Mouse (Mus musculus) ovary, postnatal 36 days (tissue): ENCODE measurements around the gene Tmem190.
"Not testable (repeated sequence)": the region's sequence is repeated elsewhere in the genome, so short reads cannot be mapped to it uniquely, and the experiment has no call there.

ENCODE experiments used
- DNase-seq: peaks from one replicate; pipeline ENCODE4 v3.0.0; 2022; ENCODE audit warnings: low spot score, mixed read lengths

Gene Tmem190

GRCm38 (mm10) chr7:4776131-4776530, 6.6 kb upstream of the Tmem190 start:
- no peak for DNase-seq

DNA sequence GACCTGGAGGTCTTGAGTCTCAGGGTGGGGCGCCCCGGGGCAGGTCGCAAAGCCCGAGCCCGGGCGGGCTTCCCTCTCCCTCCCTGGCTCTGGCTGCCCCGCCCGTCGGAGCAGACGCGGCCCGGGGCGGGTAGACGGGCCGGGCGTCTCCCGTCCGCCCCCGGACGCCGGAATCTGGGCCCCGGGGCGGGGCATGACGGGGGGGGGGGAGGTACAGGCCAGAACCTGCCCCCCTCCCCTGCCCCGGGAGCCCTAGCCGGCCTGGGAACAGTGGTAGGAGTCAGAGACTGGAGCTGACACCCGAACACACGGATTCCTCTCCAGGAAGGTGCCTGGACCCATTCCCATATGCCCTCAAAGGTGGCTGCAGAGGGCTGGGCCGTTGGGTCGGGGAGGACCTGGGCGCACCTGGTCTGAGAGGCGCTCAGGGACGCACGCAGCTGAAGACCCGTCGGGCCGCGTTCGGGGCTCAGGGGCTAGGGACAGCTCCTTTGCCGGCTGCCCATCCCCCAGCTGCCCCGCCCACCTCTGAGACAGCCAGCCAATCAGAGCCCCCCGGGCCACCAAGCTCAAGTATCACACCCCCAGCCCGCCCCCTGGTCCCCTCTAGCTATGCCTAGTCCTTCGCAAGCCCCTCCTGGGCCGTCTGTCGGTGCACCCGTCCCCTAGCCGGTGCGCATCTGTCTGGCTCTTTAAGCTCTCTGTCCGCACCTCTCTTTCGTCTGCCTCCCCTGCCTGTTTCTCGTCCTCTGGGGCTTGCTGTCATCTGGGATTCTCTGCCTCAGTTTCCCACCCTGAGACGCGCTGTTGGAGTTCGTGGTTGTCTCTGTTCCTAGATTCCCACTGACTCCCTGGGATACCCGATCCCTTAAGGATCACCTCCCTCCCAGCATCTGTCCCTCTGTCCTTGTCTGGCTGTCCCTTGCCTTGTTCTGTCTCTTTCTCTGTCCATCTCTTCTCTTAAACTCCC, 5.6 kb upstream of the Tmem190 start:
- peak; percentile 59 for DNase-seq

DNA sequence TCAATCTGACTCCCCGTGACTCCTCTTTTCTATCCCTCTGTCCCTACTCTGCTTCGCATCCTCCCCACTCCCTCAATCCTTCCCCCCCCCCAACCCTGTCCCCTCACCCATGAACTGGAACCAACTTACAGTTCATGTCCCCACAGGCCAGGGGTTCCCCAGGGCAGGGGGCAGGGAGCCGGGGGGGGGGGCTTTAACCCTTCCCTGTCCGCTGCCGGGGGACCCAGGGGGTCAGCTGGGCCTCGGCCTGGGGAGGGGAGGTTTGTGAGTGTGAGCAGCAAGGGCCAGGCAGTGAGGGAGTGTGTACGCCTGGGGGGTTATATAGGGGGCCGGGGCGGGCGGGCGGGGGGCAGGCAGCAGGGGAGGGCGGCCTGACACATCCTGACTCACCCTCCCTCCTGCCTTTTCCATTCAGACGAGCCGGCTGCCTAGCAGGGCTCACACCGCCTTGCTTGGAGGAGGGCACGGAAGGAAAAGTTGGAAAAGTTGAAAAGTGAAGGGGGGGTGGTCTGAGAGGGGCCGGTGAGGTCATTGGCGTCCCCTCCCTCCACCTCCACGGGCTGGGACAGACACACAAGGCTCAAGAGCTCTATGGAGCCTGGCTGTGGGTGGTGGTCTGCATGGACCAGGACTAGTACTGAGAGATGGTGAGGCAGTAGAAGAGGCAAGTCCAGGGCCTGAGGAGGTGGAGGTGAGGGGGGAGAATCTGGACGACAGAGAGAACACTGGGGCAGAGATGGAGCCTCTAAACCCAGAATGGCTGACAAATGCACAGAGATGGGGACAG, 4.7 kb upstream of the Tmem190 start:
- DNase-seq = no peak

DNA sequence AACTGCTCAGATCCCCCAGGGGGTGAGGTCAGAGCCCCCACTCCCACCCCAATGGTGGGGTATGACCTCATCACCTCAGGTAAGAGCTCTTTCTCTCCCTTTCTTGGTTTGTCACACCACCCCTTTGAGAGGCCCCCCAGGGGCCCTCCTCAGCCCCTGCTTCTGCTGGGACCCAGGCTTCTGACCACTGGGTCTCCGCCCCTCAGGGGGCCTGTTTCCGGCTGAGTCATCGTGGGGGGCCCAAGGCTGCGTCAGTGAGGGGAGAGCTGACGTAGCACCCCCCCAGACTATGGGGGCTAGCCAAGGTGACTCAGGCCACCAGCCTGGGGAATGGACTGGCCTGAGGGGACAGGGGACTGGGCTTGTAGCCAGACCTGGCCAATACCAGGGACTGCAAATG, 2.8 kb upstream of the Tmem190 start:
- DNase-seq = no peak

DNA sequence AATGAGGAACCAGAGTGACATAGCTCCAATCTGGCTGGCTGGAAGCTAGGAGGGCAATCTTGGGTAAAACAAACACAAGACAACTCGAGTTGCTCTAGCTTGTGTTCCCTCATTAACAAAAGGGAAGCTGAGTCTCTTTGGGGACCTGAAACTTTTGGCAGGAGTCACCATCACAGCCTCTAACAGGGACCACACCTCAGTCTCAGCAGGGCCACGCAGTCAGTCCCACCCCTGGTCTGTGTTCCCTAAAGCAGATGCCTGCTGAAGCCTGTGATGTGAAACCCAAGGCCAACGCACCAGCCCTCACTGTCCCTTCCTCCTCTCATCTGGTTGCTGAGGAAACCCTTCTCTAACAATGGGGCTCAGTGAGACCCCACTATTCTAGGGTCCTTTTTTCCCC, 607 bp upstream of the Tmem190 start:
- no peak for DNase-seq

DNA sequence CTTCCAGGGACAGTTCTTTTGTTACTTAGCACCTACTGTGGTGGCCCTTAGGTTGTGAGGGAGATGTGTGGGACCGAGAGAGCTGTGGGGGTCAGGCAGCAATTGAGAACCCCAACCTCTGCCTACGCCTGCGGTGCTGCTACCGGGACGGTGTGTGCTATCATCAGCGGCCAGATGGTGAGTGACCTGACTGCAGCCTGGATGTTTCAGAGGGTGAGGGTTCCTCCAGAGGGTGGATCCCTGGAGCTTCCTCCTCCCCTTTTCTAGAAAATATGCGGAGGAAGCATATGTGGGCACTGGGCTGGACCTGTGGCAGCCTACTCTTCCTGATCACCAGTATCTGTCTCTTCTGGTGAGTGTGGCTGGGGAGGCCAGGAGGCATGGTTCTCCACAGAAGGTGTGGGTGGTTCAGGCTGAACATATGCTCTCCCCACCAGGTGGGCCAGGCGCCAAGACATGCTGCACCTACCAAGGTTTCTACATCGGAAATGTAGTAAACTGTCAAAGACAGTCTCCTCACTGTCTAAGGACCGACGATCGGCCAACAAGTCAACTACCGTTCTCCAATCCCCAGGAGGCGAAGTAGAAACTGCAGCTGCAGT, 1.0 kb downstream of the Tmem190 start:
- no peak for DNase-seq

DNA sequence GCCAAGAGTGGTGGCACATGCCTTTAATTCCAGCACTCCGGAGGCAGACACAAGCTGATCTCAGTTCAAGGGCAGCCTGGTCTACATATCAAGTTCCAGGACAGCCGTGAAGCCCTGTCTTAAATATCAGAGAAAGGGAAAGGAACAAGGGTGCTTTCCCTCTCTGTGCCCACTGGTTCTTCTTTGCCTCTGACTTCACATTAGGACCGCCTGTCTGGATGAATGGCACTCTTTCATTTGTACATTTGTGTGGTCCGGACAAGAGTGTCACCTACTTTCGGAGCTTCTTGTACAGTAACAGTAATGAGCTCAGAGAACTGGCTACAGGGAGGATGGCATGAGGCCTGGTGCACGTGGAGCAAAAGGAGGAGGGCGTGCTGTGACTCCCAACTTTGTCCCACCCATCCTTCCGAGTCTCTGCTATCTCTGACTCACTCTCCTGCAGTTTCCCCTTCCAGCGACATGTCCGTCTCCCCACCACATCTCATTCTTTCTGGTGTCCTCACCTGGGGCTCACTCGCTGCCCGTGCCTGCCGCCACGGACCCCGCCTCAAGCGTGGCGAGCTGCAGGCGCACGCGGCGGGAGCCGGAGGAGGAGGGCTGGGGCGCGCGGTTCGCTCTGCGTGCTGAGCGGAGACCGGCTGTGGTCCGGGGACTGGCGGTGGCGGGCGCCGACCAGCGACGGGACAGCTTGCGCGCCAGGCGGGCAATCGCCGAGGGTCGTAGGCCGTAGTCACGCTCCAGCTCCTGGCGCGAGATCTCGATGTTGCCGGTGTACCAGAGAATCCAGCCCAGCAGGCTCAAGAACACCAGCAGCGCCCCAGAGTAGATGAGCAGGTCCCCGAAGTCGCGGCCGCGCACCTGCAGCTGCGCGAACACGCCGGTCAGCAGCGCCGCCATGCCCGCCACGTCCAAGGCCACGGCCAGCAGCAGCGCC, 6.0 kb downstream of the Tmem190 start:
- DNase-seq = peak; percentile 76

DNA sequence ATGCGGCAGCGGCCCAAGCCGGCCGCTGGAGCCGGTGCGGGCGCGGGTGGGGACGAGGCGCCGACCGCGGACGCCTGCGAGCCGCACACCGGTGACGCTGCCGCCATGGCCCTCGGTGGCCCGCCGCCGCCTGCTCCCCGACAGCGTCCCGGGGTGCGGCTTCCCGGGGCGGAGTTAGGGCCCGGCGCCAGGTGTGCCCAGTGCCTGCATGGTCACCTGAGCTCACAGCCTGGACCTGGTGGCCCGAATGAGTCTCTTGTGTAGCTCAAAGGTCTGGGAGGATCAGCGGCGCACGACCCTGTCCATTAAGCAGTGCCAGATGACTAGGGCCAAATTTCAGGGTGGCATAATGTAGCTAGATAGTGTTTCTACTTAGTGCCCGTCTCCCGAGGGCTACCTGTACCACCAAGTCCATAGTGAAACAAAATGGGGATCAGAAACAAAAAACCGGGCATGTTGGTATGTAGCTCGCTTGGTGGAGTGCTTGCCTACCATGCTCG, 6.7 kb downstream of the Tmem190 start, which contains the start of gene Tmem238:
Gene Tmem238 (minus strand): TSS at position 221 of the 500 bp plus-strand sequence.
- no peak for DNase-seq

- peak; percentile 93 for DNase-seq
Observed at GRCm38 (mm10) chr7:4792278-4793212, 9.8 kb downstream of the Tmem190 start, which contains the start of gene Rpl28. Gene Rpl28 (plus strand): TSS chr7:4792874.

- DNase-seq = not testable (repeated sequence)
Observed at GRCm38 (mm10) chr7:4793248-4793647, 10.5 kb downstream of the Tmem190 start.

- DNase-seq = no peak
Observed at GRCm38 (mm10) chr7:4793674-4794073, 10.9 kb downstream of the Tmem190 start.

DNA sequence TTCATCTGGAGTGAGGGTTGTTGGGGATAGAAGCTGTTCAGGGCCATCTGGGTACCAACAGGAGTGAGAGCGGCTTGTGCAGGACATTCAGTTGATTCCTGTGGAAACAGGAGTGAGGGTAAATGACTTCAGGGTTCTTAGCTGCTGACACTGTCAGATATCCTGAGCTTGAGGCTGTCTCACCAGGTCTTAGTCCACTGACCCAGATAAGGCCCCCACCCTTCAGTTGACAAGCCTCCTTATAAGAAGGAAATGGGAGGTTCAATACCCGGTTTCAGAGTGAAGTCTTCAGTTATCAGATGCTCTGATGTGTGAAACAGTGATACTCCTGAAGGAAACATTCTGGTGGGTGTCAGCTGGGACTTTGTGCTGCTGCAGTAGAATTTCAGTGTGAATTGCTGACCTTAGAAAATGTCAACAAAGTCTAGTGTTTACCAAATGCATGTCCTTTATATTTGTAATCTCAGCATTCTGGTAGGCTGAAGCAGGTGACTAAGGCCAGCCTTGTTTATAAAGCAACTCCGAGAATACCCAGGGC, 12.0 kb downstream of the Tmem190 start:
- DNase-seq = no peak

DNA sequence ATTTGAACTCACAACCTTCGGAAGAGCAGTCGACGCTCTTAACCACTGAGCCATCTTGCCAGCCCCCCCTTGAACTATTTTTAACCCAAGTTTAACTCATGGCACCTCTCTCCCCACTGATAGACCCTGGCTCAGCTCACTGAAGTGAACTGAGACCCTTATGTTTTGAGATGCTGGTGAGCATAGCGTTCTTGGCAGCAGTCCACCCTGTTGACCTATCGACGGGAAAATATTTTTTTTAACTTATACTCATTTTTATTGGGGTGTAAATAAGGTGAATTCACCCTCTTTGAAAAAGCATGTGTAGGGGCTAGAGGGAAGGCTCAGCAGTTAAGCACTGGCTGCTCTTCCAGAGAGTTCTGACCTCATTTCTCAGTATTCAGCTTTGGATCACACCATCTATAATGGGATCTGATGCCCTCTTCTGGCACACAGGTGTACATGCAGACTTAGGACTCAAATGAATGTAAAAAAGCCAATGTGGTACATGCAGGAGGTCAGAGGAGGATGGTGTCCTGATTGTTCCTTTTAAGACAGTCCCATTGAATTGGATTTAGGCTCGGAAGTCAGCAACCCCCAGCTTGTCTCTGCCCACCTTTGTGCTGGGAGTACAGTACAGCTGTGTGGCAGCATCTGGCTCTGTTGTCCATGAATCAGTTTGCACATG, 13.2 kb downstream of the Tmem190 start:
- no peak for DNase-seq

GRCm38 (mm10) chr7:4802247-4802646, 19.5 kb downstream of the Tmem190 start:
- DNase-seq = no peak

DNA sequence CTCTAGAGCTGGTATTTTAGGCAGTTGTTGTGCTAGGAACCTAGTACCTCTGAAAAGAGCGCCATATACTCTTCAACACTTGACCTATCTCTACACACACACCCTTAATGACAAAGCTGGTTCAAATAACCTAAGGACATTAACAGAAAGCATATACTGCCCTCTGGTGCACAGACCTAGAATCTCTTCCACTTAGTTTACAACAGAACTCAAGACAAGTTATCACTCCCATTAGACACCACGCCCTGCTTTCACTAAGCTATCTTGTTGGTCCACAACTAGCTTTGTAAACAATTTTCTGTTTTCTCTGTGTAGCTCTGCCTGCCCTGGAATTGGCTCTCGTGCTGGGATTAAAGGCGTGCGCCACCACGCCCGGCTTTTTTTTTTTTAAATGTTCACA, 24.0 kb downstream of the Tmem190 start:
- no peak for DNase-seq

DNA sequence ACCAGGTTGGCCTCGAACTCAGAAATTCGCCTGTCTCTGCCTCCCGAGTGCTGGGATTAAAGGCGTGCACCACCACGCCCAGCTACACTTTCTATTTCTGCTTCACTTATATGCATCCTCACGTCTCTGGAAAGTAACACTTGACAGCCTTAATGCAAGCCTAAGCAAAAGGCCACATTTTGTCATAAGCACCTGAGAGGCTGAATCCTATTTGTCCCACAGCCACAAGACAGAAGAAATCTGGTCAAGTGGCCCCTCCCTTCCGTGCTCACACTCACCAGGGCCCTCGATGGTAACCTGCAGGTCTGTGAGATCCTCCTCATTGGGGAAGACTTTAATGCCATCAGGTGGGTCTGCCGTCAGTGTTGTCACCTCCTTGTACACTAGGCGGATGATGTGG, 28.4 kb downstream of the Tmem190 start:
- not testable (repeated sequence) for DNase-seq

DNA sequence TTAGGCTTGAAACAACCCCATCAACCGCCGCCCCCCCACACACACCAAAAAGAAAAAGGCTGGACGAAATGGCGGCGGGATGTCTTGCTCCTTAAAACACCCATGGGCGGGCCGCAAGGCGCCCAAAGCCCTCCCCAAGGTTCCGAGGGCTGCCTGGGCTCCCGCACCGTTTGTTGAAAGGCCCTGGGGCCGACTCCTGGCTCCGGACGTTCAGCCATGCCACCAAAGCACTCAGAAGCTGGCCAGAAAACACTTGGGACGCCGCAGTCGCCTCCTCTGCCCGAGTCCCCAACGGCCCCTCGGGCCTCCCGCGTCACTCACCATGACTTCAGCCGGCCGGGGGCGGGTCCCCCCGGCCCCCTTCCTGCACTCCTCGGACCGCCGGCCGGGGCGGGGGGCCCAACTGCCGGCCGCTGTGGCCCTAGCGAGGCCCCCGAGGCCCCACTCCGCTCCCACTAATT, 29.1 kb downstream of the Tmem190 start:
- DNase-seq = no peak

DNA sequence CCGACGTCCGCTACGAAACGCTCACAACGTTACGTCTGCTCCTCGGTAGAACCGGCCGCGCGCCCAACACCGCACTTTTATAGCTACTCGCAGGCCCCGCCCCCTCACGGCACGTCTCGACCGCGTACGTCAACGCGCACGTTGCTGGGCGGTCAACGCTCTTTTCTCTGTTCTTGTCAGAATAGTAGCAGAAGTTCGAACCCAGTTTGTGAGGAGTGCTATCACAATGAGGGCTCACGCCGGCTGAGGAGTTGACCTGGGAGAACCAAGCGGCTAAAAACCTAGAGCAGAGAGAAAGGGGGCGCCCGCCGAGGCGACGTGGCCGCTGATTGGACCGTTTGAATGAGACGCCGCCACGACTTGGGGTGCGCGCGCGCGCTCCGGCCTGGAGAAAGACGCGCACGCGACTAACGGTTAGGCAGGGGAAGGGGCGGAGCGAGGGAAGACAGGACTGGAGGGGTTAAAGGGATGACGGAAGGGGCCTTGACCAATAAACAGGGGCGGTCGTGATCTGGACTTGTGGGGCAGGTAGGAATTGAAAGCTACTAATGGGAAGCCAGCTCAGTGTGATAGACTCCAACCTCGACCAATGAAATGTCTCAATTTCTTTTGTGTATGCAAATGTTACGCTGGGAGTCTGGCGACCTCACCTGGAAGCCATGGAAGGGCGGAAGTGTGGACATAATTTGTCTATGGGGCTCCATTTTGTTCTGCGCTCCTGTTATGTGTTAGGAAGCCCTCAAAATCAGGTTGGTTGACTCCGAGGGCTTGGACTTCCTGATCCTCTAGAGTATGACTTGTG, 29.8 kb downstream of the Tmem190 start, which contains the start of gene Ube2s:
Gene Ube2s (minus strand): TSS at position 288 of the 802 bp plus-strand sequence.
- peak; percentile 96 for DNase-seq
